Mouse (Mus musculus) MEL (cell line): ENCODE results near the gene Gp9.

ENCODE experiments used
- CTCF ChIP-seq, 3 experiments: IDR thresholded peaks in 2 of 3; conservative IDR thresholded peaks in 1 of 3; 2 replicates each; pipeline ENCODE4 v1.5.1; 2011 to 2012; ENCODE audit warnings: low read length in 3 of 3, low read depth in 2 of 3, mild to moderate bottlenecking in 2 of 3, improper control_type of control experiment in 1 of 3, inconsistent platforms in 1 of 3, mixed read lengths in 1 of 3, moderate library complexity in 1 of 3; ENCODE audit not compliant: control insufficient read depth in 1 of 3, insufficient read depth in 1 of 3, poor library complexity in 1 of 3, severe bottlenecking in 1 of 3
- EP300 ChIP-seq, 2 experiments: IDR thresholded peaks; 2 replicates each; pipeline ENCODE4 v1.6.1; 2011; ENCODE audit warnings: improper control_type of control experiment in 2 of 2, low read length in 2 of 2, low read depth in 1 of 2, mild to moderate bottlenecking in 1 of 2
- GATA1 ChIP-seq: IDR thresholded peaks from 2 replicates; pipeline ENCODE4 v1.6.1; 2011; ENCODE audit warnings: low read depth, low read length, improper control_type of control experiment
- POLR2AphosphoS5 ChIP-seq: IDR thresholded peaks from 2 replicates; pipeline ENCODE4 v1.6.1; 2012; ENCODE audit warnings: low read depth, borderline replicate concordance, mild to moderate bottlenecking, inconsistent platforms, low read length, moderate library complexity, mixed read lengths

DNA sequence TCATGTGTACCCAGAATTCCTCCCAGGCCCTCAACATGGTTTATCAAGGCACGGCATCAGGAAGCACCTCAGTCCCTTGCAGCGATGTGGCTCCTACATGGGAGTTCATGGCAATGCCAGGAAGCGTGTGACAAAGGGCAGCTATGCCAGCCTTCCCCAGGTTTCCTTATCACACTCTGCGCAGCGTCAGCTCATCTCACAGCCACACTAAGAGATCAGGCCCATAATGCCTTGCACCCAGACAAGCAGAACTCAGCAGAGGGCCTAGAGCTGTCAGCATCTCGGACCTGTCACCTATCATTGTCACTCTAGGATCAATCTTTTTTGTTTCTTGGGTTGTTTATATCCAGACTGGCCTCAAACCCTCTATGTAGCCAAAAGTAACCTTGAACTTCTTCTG, 21.7 kb downstream of the Gp9 start:
- TF ChIP-seq POLR2AphosphoS5 (no peak), EP300 (IDR thresholded peaks at IDR 0.05; ENCODE audit: low read depth in 1 of 2, low read length in 2 of 2) (no peak), GATA1 (no peak), CTCF (IDR thresholded peaks at IDR 0.05 in 2 of 3, conservative IDR thresholded peaks at IDR 0.05 in 1 of 3; ENCODE audit: control insufficient read depth in 1 of 3, insufficient read depth in 1 of 3, low read depth in 2 of 3, low read length in 3 of 3, poor library complexity in 1 of 3, severe bottlenecking in 1 of 3) (no peak)
